Mouse (Mus musculus) intestine, embryonic 14.5 days (tissue): Measurements from ENCODE around the gene Nkx2-1. TPM values are rescaled to one million over a fixed set of nuclear protein-coding genes. Genes with fewer than 3 reads are reported as not detected.

Experiments
- ATAC-seq: fragments of 200-750 bp; cut with Nextera tagmentation; replicated peaks from 2 replicates; pipeline ENCODE4 v1.8.0; 2017; ENCODE audit warnings: low read depth, moderate number of reproducible peaks, moderate TSS enrichment, moderate library complexity; ENCODE audit not compliant: low FRiP score, low TSS enrichment
- DNase-seq: peaks from one replicate; pipeline ENCODE4 v3.0.0-alpha.2; 2018; ENCODE audit warnings: low spot score
- H3K27ac ChIP-seq: fragments of 300-500 bp; sonication (generic); 2 replicates; pipeline ENCODE4 v1.5.1; 2014; ENCODE audit warnings: low read depth, mild to moderate bottlenecking, control low read depth
- H3K27me3 ChIP-seq: fragments of 300-500 bp; sonication (generic); replicated peaks from 2 replicates; pipeline ENCODE4 v1.6.1; 2014; ENCODE audit warnings: low read length, control low read depth; ENCODE audit not compliant: control insufficient read depth, insufficient read depth
- H3K36me3 ChIP-seq: fragments of 300-500 bp; sonication (generic); 2 replicates; pipeline ENCODE4 v1.6.1; 2014; ENCODE audit warnings: low read length, control low read depth; ENCODE audit not compliant: control insufficient read depth, insufficient read depth
- H3K4me1 ChIP-seq: fragments of 300-500 bp; sonication (generic); replicated peaks from 2 replicates; pipeline ENCODE4 v1.6.1; 2014; ENCODE audit warnings: low read length, control low read depth, mixed read lengths; ENCODE audit not compliant: control insufficient read depth, insufficient read depth
- H3K4me2 ChIP-seq: fragments of 300-500 bp; sonication (generic); 2 replicates; pipeline ENCODE4 v1.6.1; 2014; ENCODE audit warnings: low read length
- H3K4me3 ChIP-seq: fragments of 300-500 bp; sonication (generic); 2 replicates; pipeline ENCODE4 v1.5.1; 2014; ENCODE audit warnings: low read depth, low read length, control low read depth, mixed read lengths
- H3K9ac ChIP-seq: fragments of 300-500 bp; sonication (generic); 2 replicates; pipeline ENCODE4 v1.6.1; 2014; ENCODE audit warnings: mild to moderate bottlenecking, low read length
- H3K9me3 ChIP-seq: fragments of 300-500 bp; sonication (generic); 2 replicates; pipeline ENCODE4 v1.6.1; 2016; ENCODE audit warnings: low read length, control low read depth; ENCODE audit not compliant: control insufficient read depth
- WGBS: fragments of 180-500 bp; shearing (Covaris S2); extraction: QIAGEN DNeasy Blood & Tissue Kit; methylation state at CpG from one replicate; pipeline ENCODE4 v1.1.7; 2014; 5-methylcytosine and 5-hydroxymethylcytosine counted together
- polyA plus RNA-seq: library from polyadenylated mRNA; unstranded; fragments of >200 nt; fragmentation: Nextera tagmentation; extraction: Ambion mirVana; gene quantifications from 2 replicates; pipeline ENCODE4 v1.2.1, GENCODE M21; 2014

Nkx2-1 gene
- polyA plus RNA-seq, 1 experiment from 2014 or later: not detected

GRCm38 (mm10) chr12:56519071-56519737 is 17.5 kb downstream of the Nkx2-1 start:
- 20% methylated on average over 13 of the region's 13 CpGs for WGBS
- H3K4me1 ChIP-seq: no peaks in the 10 kb centered on the region
- H3K9ac ChIP-seq: no peak overlapping the region
- DNase-seq (no peak), ATAC-seq (no peak)
- no peaks in the 10 kb centered on the region for H3K9me3 ChIP-seq
- H3K27me3 ChIP-seq: peaks cover 73% of the 10 kb centered on the region
- H3K36me3 ChIP-seq: no peaks in the 10 kb centered on the region
- H3K4me2 ChIP-seq: no peak overlapping the region
- H3K4me3 ChIP-seq: no peak overlapping the region
- H3K27ac ChIP-seq: no peak overlapping the region

- DNase-seq (no peak), ATAC-seq (no peak)
- WGBS: 59% methylated on average over 5 of the region's 5 CpGs
- no peak overlapping the region for H3K9ac ChIP-seq
- H3K4me2 ChIP-seq: no peak overlapping the region
- H3K36me3 ChIP-seq: no peaks in the 10 kb centered on the region
- H3K27me3 ChIP-seq: peaks cover 64% of the 10 kb centered on the region
- H3K9me3 ChIP-seq: no peaks in the 10 kb centered on the region
- no peaks in the 10 kb centered on the region for H3K4me1 ChIP-seq
- no peak overlapping the region for H3K4me3 ChIP-seq
- no peak overlapping the region for H3K27ac ChIP-seq
Measured at GRCm38 (mm10) chr12:56518221-56518620, 18.5 kb downstream of the Nkx2-1 start.

- peaks cover 43% of the 10 kb centered on the region for H3K27me3 ChIP-seq
- no peak for ATAC-seq
- H3K4me2 ChIP-seq: no peak overlapping the region
- H3K36me3 ChIP-seq: no peaks in the 10 kb centered on the region
- H3K27ac ChIP-seq: no peak overlapping the region
- WGBS: 86% methylated on average over 5 of the region's 5 CpGs
- no peaks in the 10 kb centered on the region for H3K4me1 ChIP-seq
- no peaks in the 10 kb centered on the region for H3K9me3 ChIP-seq
- no peak for DNase-seq
- H3K4me3 ChIP-seq: no peak overlapping the region
- no peak overlapping the region for H3K9ac ChIP-seq
Measured at GRCm38 (mm10) chr12:56514831-56515230, 21.9 kb downstream of the Nkx2-1 start.

DNA sequence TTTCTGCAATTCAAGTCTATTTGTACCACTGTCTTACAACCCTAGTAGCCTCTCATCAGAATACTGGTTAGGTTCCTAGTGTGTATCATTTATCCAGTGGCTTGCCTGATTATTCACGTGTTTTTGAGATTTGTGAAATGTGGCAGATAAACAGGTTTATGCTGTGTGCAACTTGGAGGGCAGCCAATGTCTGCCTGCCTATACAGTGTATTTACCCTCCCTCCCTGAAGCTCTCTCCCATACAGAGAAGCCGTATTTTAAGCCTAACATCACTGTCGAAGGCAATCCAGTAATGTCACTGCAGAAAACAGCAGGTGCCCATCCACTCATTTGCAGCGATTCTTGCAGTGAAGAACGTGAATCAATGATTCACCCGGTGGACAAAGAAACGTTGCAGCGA is 28.3 kb downstream of the Nkx2-1 start:
- no peaks in the 10 kb centered on the region for H3K4me1 ChIP-seq
- H3K4me2 ChIP-seq: no peak overlapping the region
- peaks cover 12% of the 10 kb centered on the region; the same call in 1 of the 2 replicates for H3K27me3 ChIP-seq
- no peak overlapping the region for H3K27ac ChIP-seq
- H3K36me3 ChIP-seq: no peaks in the 10 kb centered on the region
- no peak for DNase-seq
- H3K9ac ChIP-seq: no peak overlapping the region
- no peak overlapping the region for H3K4me3 ChIP-seq
- WGBS: 56% methylated on average over 8 of the region's 8 CpGs
- H3K9me3 ChIP-seq: no peaks in the 10 kb centered on the region
- ATAC-seq: no peak

DNA sequence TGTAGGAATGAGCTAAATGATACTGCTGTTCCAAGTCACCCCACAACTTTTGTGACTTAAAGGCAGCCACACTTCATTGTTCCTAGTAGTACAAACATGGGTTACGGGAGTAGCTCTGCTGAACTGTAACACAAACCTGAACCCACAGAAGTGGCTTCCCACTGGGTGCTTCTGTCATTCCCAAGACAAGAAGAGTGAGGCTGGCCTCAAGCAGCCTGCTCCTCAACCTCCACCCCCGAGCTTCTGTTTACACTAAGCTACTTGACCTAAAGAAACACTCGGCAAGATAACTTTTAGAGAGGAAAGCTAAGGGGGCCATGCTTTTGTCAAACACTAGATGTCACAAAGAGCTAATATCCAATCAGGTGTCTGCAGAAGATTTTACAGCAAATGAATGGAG is 49.7 kb downstream of the Nkx2-1 start:
- H3K4me2 ChIP-seq: no peak overlapping the region
- H3K36me3 ChIP-seq: no peaks in the 10 kb centered on the region
- no peaks in the 10 kb centered on the region for H3K4me1 ChIP-seq
- no peak overlapping the region for H3K27ac ChIP-seq
- H3K4me3 ChIP-seq: no peak overlapping the region
- 25% methylated on average over 3 of the region's 3 CpGs for WGBS
- H3K9me3 ChIP-seq: no peaks in the 10 kb centered on the region
- no peak for ATAC-seq
- no peak for DNase-seq
- no peaks in the 10 kb centered on the region for H3K27me3 ChIP-seq
- no peak overlapping the region for H3K9ac ChIP-seq

DNA sequence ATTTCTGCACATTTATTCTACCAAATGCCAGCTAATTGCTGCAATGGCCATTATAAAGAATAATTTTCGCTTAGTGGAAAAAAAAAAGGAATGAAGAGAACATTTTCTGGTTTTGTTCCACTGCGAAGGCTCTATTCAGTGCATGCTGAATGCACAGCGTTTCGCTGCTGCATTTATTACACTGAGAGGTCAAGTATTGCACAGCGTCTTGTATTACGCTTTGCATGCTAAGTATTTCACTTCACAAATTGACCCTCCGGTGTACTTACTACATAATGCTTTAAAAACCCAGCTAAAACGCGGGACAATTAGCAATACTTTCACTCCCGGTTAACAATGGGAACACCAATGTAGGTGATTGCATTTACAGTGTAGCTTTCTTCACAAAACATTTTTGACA is 54.1 kb downstream of the Nkx2-1 start:
- Histone ChIP-seq H3K4me1 (no peaks in the 10 kb centered on the region), H3K9ac (no peak overlapping the region), H3K36me3 (no peaks in the 10 kb centered on the region), H3K4me3 (no peak overlapping the region), H3K27me3 (no peaks in the 10 kb centered on the region), H3K27ac (no peak overlapping the region), H3K9me3 (no peaks in the 10 kb centered on the region), H3K4me2 (no peak overlapping the region)
- ATAC-seq: no peak
- DNase-seq: no peak
- WGBS: 87% methylated on average over 10 of the region's 10 CpGs

Other genes starting within 250 kb of the Nkx2-1 start
- gene Mbip, start 191.0 kb downstream of the Nkx2-1 start, polyA plus RNA-seq: 29.4 and 31.7 TPM in 2 replicates
- gene Nkx2-9, start 76.4 kb upstream of the Nkx2-1 start, polyA plus RNA-seq: not detected in 2 replicates
- gene Pax9, start 154.9 kb upstream of the Nkx2-1 start, polyA plus RNA-seq: not detected in 2 replicates